Comparison of ENCODE assay signal across 8 mouse cellular contexts in genomic region chr12:86823488-86823854, GRCm38 (mm10).
A peak's percentile ranks its signal among the peaks of the same experiment; 100 is the strongest.
DNase-seq lines count a peak whose midpoint lies in the region; ATAC-seq and TF ChIP-seq lines count a peak whose summit lies in the region.

No protein-coding gene starts in this region.

- peak overlapping the region; percentile 46 for H3K4me2 ChIP-seq in kidney, postnatal 0 days (ENCODE audit: low read length)
- H3K4me2 ChIP-seq in hindbrain, embryonic 14.5 days (replicated peaks), result peak overlapping the region; percentile 35
- H3K4me2 ChIP-seq in midbrain, embryonic 15.5 days, result peak overlapping the region; percentile 42

- WGBS in kidney, postnatal 0 days, result 38% methylated on average over 4 of the region's 4 CpGs
- WGBS in hindbrain, embryonic 14.5 days, result 21% methylated on average over 4 of the region's 4 CpGs
- WGBS in midbrain, embryonic 15.5 days, result 2% methylated on average over 4 of the region's 4 CpGs

- no peak for DNase-seq in kidney, postnatal 0 days (ENCODE audit: low spot score)
- DNase-seq in kidney, adult 18-20 months, result no peak
- no peak for DNase-seq in hindbrain, embryonic 14.5 days (ENCODE audit: low spot score)
- no peak for DNase-seq in frontal cortex, adult 2 months (ENCODE audit: extremely low spot score in 1 of 2, low spot score in 1 of 2)
- DNase-seq in adrenal gland, adult (ENCODE audit: inconsistent age in 2 of 2, low spot score in 1 of 2), result no peak
- no peak for DNase-seq in thymus, postnatal 36 days

- no peak for TF ChIP-seq CTCF in kidney, postnatal 0 days (IDR thresholded peaks at IDR 0.05; ENCODE audit: low read depth)
- no peak for TF ChIP-seq CTCF in cortical plate, adult 2 months (IDR thresholded peaks at IDR 0.05; ENCODE audit: extremely low read depth, insufficient read depth, low read length)

- no peak for ATAC-seq in kidney, postnatal 0 days (replicated peaks; ENCODE audit: low FRiP score, low read depth)
- ATAC-seq in hindbrain, embryonic 14.5 days (ENCODE audit: low FRiP score), result no peak
- peak; percentile 32 for ATAC-seq in midbrain, embryonic 15.5 days (replicated peaks)

- no peak for TF ChIP-seq POLR2A in cortical plate, adult 2 months (IDR thresholded peaks at IDR 0.05; ENCODE audit: extremely low read depth, insufficient read depth, low read length)

- H3K36me3 ChIP-seq in kidney, postnatal 0 days (ENCODE audit: insufficient read depth, low read length), result no peaks in the 10 kb centered on the region
- H3K36me3 ChIP-seq in hindbrain, embryonic 14.5 days (replicated peaks; ENCODE audit: control insufficient read depth, insufficient read depth), result no peaks in the 10 kb centered on the region
- no peaks in the 10 kb centered on the region for H3K36me3 ChIP-seq in midbrain, embryonic 15.5 days (replicated peaks)

- H3K9me3 ChIP-seq in kidney, postnatal 0 days (replicated peaks; ENCODE audit: low read length), result no peaks in the 10 kb centered on the region
- H3K9me3 ChIP-seq in hindbrain, embryonic 14.5 days (ENCODE audit: control insufficient read depth, low read length), result no peaks in the 10 kb centered on the region
- no peaks in the 10 kb centered on the region for H3K9me3 ChIP-seq in midbrain, embryonic 15.5 days

- H3K9ac ChIP-seq in kidney, postnatal 0 days (ENCODE audit: low read depth, low read length), result peak overlapping the region; percentile 46
- peak overlapping the region; percentile 50 for H3K9ac ChIP-seq in hindbrain, embryonic 14.5 days
- 0 out of 2 replicates have a peak overlapping the region, but pooled peaks have one; percentile 27 for H3K9ac ChIP-seq in midbrain, embryonic 15.5 days

- peak overlapping the region; percentile 97 for H3K27ac ChIP-seq in kidney, postnatal 0 days
- peak overlapping the region; percentile 99 for H3K27ac ChIP-seq in cortical plate, adult 2 months (ENCODE audit: insufficient read depth, low read length)
- peak overlapping the region; percentile 97 for H3K27ac ChIP-seq in hindbrain, embryonic 14.5 days
- peak overlapping the region; percentile 96 for H3K27ac ChIP-seq in midbrain, embryonic 15.5 days

- H3K4me1 ChIP-seq in kidney, postnatal 0 days (replicated peaks; ENCODE audit: insufficient read depth, low read length), result peaks cover 30% of the 10 kb centered on the region
- H3K4me1 ChIP-seq in cortical plate, adult 2 months (ENCODE audit: control insufficient read depth, insufficient read depth, low read length), result peaks cover 13% of the 10 kb centered on the region
- peaks cover 63% of the 10 kb centered on the region for H3K4me1 ChIP-seq in hindbrain, embryonic 14.5 days (replicated peaks; ENCODE audit: control insufficient read depth, insufficient read depth, low read length)
- peaks cover 62% of the 10 kb centered on the region for H3K4me1 ChIP-seq in midbrain, embryonic 15.5 days

- no peaks in the 10 kb centered on the region for H3K27me3 ChIP-seq in kidney, postnatal 0 days (ENCODE audit: insufficient read depth, low read length)
- no peaks in the 10 kb centered on the region for H3K27me3 ChIP-seq in hindbrain, embryonic 14.5 days (ENCODE audit: control insufficient read depth, insufficient read depth, low read length)
- H3K27me3 ChIP-seq in midbrain, embryonic 15.5 days (replicated peaks), result no peaks in the 10 kb centered on the region

- H3K4me3 ChIP-seq in kidney, postnatal 0 days (replicated peaks; ENCODE audit: low read depth, low read length), result no peak overlapping the region
- 0 out of 2 replicates have a peak overlapping the region, but pooled peaks have one; percentile 9 for H3K4me3 ChIP-seq in cortical plate, adult 2 months (ENCODE audit: insufficient read depth, low read length)
- H3K4me3 ChIP-seq in hindbrain, embryonic 14.5 days (replicated peaks; ENCODE audit: low read length), result no peak overlapping the region
- H3K4me3 ChIP-seq in midbrain, embryonic 15.5 days, result peak overlapping the region; percentile 13; the same call in 1 of the 2 replicates

Comparison
In these comparisons a context has a peak if more than half of its experiments do, and no peak if none do; other contexts are left out.
1. H3K4me3 ChIP-seq: peak in cortical plate, adult 2 months (single experiment) and midbrain, embryonic 15.5 days (single experiment); none in kidney, postnatal 0 days (single experiment) and hindbrain, embryonic 14.5 days (single experiment).
2. Peak in every context shown above with its lines, with median percentiles within 50 percentile points of each other: H3K27ac ChIP-seq, H3K4me2 ChIP-seq and H3K9ac ChIP-seq.